Mouse (Mus musculus) MEL (cell line): Measurements from ENCODE around the gene Ppfia2. TPM values are rescaled to one million over a fixed set of nuclear protein-coding genes. Genes with fewer than 3 reads are reported as not detected.

ENCODE experiments used
- DNase-seq: peaks from one replicate; pipeline ENCODE4 v3.0.0; 2011; ENCODE audit warnings: low read depth, low spot score
- H3K27ac ChIP-seq: 2 replicates; pipeline ENCODE4 v1.5.1; 2012; ENCODE audit warnings: low read depth, mild to moderate bottlenecking, control low read depth, low read length, moderate library complexity; ENCODE audit not compliant: control insufficient read depth
- H3K27me3 ChIP-seq, 2 experiments: fragments of 150-350 bp in 1 of 2; sonication (generic) in 1 of 2; 2 replicates each; pipeline ENCODE4 v1.6.1; 2012; ENCODE audit warnings: low read length in 2 of 2, mild to moderate bottlenecking in 2 of 2, improper control_type of control experiment in 1 of 2, moderate library complexity in 1 of 2; ENCODE audit not compliant: insufficient read depth in 2 of 2, control insufficient read depth in 1 of 2
- H3K36me3 ChIP-seq, 2 experiments: 2 replicates each; pipeline ENCODE4 v1.6.1; 2012 to 2014; ENCODE audit warnings: low read length in 2 of 2, improper control_type of control experiment in 1 of 2, inconsistent platforms in 1 of 2, mild to moderate bottlenecking in 1 of 2; ENCODE audit not compliant: insufficient read depth in 2 of 2, control insufficient read depth in 1 of 2
- H3K4me1 ChIP-seq, 2 experiments: fragments of 150-350 bp in 1 of 2; sonication (generic) in 1 of 2; 2 replicates each; pipeline ENCODE4 v1.6.1; 2012; ENCODE audit warnings: low read length in 2 of 2, improper control_type of control experiment in 1 of 2, mild to moderate bottlenecking in 1 of 2; ENCODE audit not compliant: insufficient read depth in 2 of 2, control insufficient read depth in 1 of 2
- H3K4me3 ChIP-seq, 2 experiments: fragments of 150-350 bp in 1 of 2; sonication (generic) in 1 of 2; 2 replicates each; pipeline ENCODE4 v1.5.1; 2012; ENCODE audit warnings: low read depth in 2 of 2, low read length in 2 of 2, mild to moderate bottlenecking in 2 of 2, moderate library complexity in 2 of 2, control low read depth in 1 of 2, improper control_type of control experiment in 1 of 2; ENCODE audit not compliant: control insufficient read depth in 1 of 2, insufficient read depth in 1 of 2
- H3K79me2 ChIP-seq: 2 replicates; pipeline ENCODE4 v1.6.1; 2012; ENCODE audit warnings: mild to moderate bottlenecking, low read length, moderate library complexity; ENCODE audit not compliant: control insufficient read depth, poor library complexity, insufficient read depth
- H3K9ac ChIP-seq: 2 replicates; pipeline ENCODE4 v1.6.1; 2012; ENCODE audit warnings: low read depth, mild to moderate bottlenecking, control low read depth, low read length, moderate library complexity; ENCODE audit not compliant: control insufficient read depth, poor library complexity, severe bottlenecking
- H3K9me3 ChIP-seq: fragments of 150-350 bp; sonication (generic); replicated peaks from 2 replicates; pipeline ENCODE4 v1.6.1; 2012; ENCODE audit warnings: mild to moderate bottlenecking, low read length, improper control_type of control experiment, moderate library complexity; ENCODE audit not compliant: insufficient read depth
- CHD1 ChIP-seq: IDR thresholded peaks from 2 replicates; pipeline ENCODE4 v1.6.1; 2012; ENCODE audit warnings: low read depth, mild to moderate bottlenecking, inconsistent platforms, low read length, improper control_type of control experiment
- EP300 ChIP-seq, 2 experiments: IDR thresholded peaks; 2 replicates each; pipeline ENCODE4 v1.6.1; 2011; ENCODE audit warnings: improper control_type of control experiment in 2 of 2, low read length in 2 of 2, low read depth in 1 of 2, mild to moderate bottlenecking in 1 of 2
- ETS1 ChIP-seq: IDR thresholded peaks from 2 replicates; pipeline ENCODE4 v1.6.1; 2012; ENCODE audit warnings: low read depth, mild to moderate bottlenecking, inconsistent platforms, low read length, improper control_type of control experiment, moderate library complexity
- GABPA ChIP-seq: IDR thresholded peaks from 2 replicates; pipeline ENCODE4 v1.6.1; 2012; ENCODE audit warnings: low read depth, mild to moderate bottlenecking, inconsistent platforms, low read length, improper control_type of control experiment, moderate library complexity
- KAT2A ChIP-seq: conservative IDR thresholded peaks from 2 replicates; pipeline ENCODE4 v1.6.1; 2012; ENCODE audit warnings: low read depth, low read length, improper control_type of control experiment, inconsistent platforms
- MAFK ChIP-seq: IDR thresholded peaks from 2 replicates; pipeline ENCODE4 v1.6.1; 2011; ENCODE audit warnings: low read depth, mild to moderate bottlenecking, low read length, improper control_type of control experiment, borderline replicate concordance
- MAZ ChIP-seq: IDR thresholded peaks from 2 replicates; pipeline ENCODE4 v1.6.1; 2012; ENCODE audit warnings: low read depth, mild to moderate bottlenecking, inconsistent platforms, low read length, improper control_type of control experiment
- MYB ChIP-seq: IDR thresholded peaks from 2 replicates; pipeline ENCODE4 v1.6.1; 2011; ENCODE audit warnings: mild to moderate bottlenecking, low read depth, low read length, improper control_type of control experiment
- MYC ChIP-seq: IDR thresholded peaks from 2 replicates; pipeline ENCODE4 v1.6.1; 2011; ENCODE audit warnings: low read depth, mild to moderate bottlenecking, low read length, improper control_type of control experiment, moderate library complexity
- NELFE ChIP-seq: IDR thresholded peaks from 2 replicates; pipeline ENCODE4 v1.6.1; 2011; ENCODE audit warnings: low read depth, low read length, improper control_type of control experiment
- RAD21 ChIP-seq: IDR thresholded peaks from 2 replicates; pipeline ENCODE4 v1.6.1; 2011; ENCODE audit warnings: mild to moderate bottlenecking, low read depth, low read length, improper control_type of control experiment
- RCOR1 ChIP-seq: IDR thresholded peaks from 2 replicates; pipeline ENCODE4 v1.6.1; 2012; ENCODE audit warnings: low read depth, mild to moderate bottlenecking, inconsistent platforms, low read length, improper control_type of control experiment
- SIN3A ChIP-seq: IDR thresholded peaks from 2 replicates; pipeline ENCODE4 v1.6.1; 2012; ENCODE audit warnings: low read length, improper control_type of control experiment, inconsistent platforms
- TBP ChIP-seq: IDR thresholded peaks from 2 replicates; pipeline ENCODE4 v1.8.0; 2011; ENCODE audit warnings: low read depth, low read length, improper control_type of control experiment
- TCF12 ChIP-seq: IDR thresholded peaks from 2 replicates; pipeline ENCODE4 v1.6.1; 2014; ENCODE audit warnings: low read depth, mild to moderate bottlenecking, inconsistent platforms, low read length, improper control_type of control experiment, moderate library complexity
- USF1 ChIP-seq: IDR thresholded peaks from 2 replicates; pipeline ENCODE4 v1.6.1; 2014; ENCODE audit warnings: low read depth, mild to moderate bottlenecking, inconsistent platforms, low read length, improper control_type of control experiment, moderate library complexity
- ZNF384 ChIP-seq: IDR thresholded peaks from 2 replicates; pipeline ENCODE4 v1.6.1; 2012; ENCODE audit warnings: low read depth, mild to moderate bottlenecking, inconsistent platforms, low read length, improper control_type of control experiment
- polyA plus RNA-seq, 2 experiments: library from polyadenylated mRNA; stranded (reverse) in 1 of 2; unstranded in 1 of 2; fragments of >175 nt in 1 of 2; fragments of >200 nt in 1 of 2; gene quantifications; 2 replicates each; pipeline versions ENCODE4 v1.2.1 to v1.2.4; 2012; ENCODE audit warnings: low replicate concordance in 2 of 2, low read depth in 1 of 2; ENCODE audit not compliant: insufficient read length in 2 of 2, insufficient read depth in 1 of 2, missing spikeins in 1 of 2
- total RNA-seq: library from RNA; depleted of rRNA; stranded (reverse); fragments of 300-350 nt; gene quantifications from 2 replicates; pipeline ENCODE4 v1.2.3, GENCODE M21; 2012

Ppfia2 gene
- total and polyA plus RNA-seq, 3 experiments, result not detected

GRCm38 (mm10) chr10:106870233-106870632 is 400.1 kb downstream of the Ppfia2 start:
- DNase-seq, result no peak
- no peaks in the 10 kb centered on the region for H3K4me1 ChIP-seq
- no peak overlapping the region for H3K27ac ChIP-seq
- no peaks in the 10 kb centered on the region for H3K27me3 ChIP-seq
- H3K79me2 ChIP-seq, result no peaks in the 10 kb centered on the region
- no peak for TF ChIP-seq ZNF384
- TF ChIP-seq MYC, result no peak
- TF ChIP-seq TCF12, result no peak
- no peak for TF ChIP-seq RCOR1
- TF ChIP-seq, all 39 proteins: peak for 0
- Histone ChIP-seq H3K4me3 (no peak overlapping the region), H3K9me3 (no peaks in the 10 kb centered on the region), H3K36me3 (no peaks in the 10 kb centered on the region), H3K9ac (no peak overlapping the region)

- TF ChIP-seq USF1 (no peak), MAFK (no peak), GABPA (no peak), EP300 (IDR thresholded peaks at IDR 0.05; ENCODE audit: low read depth in 1 of 2, low read length in 2 of 2) (no peak), TBP (no peak), RAD21 (no peak), SIN3A (no peak), KAT2A (no peak), MAZ (no peak), MYB (no peak), TCF12 (no peak), MYC (no peak), ETS1 (no peak), CHD1 (no peak), NELFE (no peak), ZNF384 (no peak)
- H3K36me3 ChIP-seq, result no peaks in the 10 kb centered on the region
- no peaks in the 10 kb centered on the region for H3K9me3 ChIP-seq
- no peak overlapping the region for H3K27ac ChIP-seq
- DNase-seq, result no peak
- no peak overlapping the region for H3K4me3 ChIP-seq
- no peaks in the 10 kb centered on the region for H3K27me3 ChIP-seq
- no peaks in the 10 kb centered on the region for H3K79me2 ChIP-seq
- no peak overlapping the region for H3K9ac ChIP-seq
- no peaks in the 10 kb centered on the region for H3K4me1 ChIP-seq
These were observed 401.7 kb downstream of the Ppfia2 start for GRCm38 (mm10) chr10:106871847-106872246.
